Mouse (Mus musculus) gastrocnemius, adult 18-20 months (tissue): ENCODE measurements at regions not wholly inside any gene's neighbourhood (a gene's known extent, or its start where the extent isn't known, plus 50 kb on each side); places are given as distances from the start of the nearest gene placed in this dataset.
A peak's percentile ranks its signal among the peaks of the same experiment; 100 is the strongest.

ENCODE experiments used
- DNase-seq: peaks from one replicate; pipeline ENCODE4 v3.0.0; 2021; ENCODE audit warnings: low spot score

GRCm38 (mm10) chr1:13839619-13840308 is 2253.4 kb downstream of the 4930444P10Rik start:
- DNase-seq, result no peak

GRCm38 (mm10) chr1:13834860-13835840 is 2258.0 kb downstream of the 4930444P10Rik start:
- DNase-seq, result no peak

DNA sequence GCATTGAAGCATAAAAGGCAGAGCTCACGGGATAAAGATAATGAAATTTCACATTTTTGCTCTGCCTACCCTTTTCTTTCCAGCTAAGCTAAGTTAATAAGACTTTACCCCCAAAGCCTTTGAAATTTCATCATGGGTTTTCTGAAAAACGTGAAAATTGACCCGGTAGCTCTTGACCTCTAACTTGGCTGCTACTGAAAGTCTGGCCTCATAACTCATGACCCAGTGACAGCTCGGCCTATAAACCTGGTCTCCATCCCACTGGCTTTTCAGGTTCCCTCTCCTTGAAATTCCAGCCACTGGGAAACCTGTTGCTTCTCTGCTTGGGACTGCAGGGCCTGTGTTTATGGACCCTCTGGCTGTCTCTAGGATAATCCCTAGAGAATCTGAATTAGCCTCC is 2285.3 kb downstream of the 4930444P10Rik start:
- DNase-seq, result no peak

GRCm38 (mm10) chr1:13800460-13800859 is 2292.7 kb downstream of the 4930444P10Rik start:
- no peak for DNase-seq

DNA sequence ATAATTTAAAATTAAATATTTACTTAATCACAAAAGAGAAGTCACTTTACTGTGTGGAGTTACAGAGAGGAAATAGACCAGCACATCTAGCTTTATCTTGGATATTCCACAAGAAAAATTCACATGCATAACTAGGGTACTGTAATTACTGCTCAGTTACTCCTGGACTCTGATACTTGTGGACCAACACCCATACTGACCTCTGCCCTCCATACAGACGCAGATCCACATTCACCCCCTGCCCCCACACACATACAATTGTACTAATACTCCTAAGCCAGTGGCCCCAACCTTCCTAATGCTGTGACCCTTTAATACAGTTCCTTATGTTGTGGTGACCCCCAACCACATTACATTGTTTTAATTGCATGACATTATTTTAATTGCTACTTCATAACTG is 2294.3 kb downstream of the 4930444P10Rik start:
- no peak for DNase-seq

- DNase-seq, result no peak
Measured at GRCm38 (mm10) chr1:13795196-13795595, 2297.9 kb downstream of the 4930444P10Rik start.

DNA sequence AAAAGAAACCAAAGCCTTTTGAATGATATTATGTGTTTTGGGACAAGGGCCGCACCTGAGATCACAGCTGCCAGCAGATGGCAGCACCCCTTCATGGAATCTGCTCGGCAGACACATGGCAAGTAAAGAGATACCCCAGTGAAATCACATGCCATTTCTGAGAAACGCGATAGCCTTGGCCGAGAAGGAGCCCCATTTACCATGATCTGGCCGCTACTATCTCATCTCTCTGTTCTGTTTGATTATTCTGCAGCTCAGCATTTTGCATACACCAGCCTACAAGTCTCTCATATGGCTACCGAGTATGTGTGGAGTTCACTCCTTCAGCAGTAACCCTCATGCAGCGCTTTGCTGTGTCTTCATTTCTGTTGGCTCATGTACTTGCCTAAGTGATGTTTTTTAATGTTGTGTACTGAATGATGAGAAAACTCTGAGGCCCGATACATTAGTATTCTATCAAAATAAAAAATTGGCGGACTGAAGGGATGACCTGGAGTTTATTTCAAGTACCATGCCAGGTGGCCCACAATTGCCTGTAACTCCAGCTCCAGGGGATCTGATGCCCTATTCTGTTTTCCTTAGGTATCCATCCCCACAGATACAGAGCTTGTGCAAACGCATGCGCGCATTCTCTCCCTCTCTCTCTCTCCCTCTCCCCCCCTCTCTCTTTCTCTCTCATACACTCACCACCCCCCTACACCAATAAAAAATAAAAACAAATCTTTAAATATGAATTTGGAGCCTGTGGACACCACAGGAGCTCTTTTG is 2303.6 kb downstream of the 4930444P10Rik start:
- DNase-seq, result peak; percentile 80

- DNase-seq, result no peak
Measured at GRCm38 (mm10) chr1:13787016-13787415, 2306.1 kb downstream of the 4930444P10Rik start.

- DNase-seq, result peak; percentile 31
Measured at GRCm38 (mm10) chr1:13784396-13784795, 2308.7 kb downstream of the 4930444P10Rik start.

- DNase-seq, result no peak
Measured at GRCm38 (mm10) chr1:13782633-13783032, 2310.5 kb downstream of the 4930444P10Rik start.

DNA sequence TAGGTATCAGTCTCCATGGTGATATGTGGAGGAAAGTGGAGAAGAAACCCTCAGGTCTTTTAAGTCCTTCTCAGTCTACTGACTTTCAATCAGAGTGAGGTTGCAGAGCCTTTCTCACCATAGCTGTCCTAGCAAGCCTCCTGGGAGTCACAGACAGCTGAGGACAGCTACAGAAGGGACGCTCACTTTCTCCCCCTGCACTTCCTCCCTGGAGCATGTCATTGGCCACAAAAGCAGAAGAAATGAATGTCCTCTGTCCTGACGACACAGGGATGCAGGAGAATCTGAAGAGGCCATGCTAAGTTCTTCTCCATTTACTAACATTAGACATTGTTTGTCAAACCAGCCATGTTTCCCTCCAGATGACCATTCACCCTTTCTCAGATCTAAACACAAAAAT is 2321.0 kb downstream of the 4930444P10Rik start:
- DNase-seq, result no peak

DNA sequence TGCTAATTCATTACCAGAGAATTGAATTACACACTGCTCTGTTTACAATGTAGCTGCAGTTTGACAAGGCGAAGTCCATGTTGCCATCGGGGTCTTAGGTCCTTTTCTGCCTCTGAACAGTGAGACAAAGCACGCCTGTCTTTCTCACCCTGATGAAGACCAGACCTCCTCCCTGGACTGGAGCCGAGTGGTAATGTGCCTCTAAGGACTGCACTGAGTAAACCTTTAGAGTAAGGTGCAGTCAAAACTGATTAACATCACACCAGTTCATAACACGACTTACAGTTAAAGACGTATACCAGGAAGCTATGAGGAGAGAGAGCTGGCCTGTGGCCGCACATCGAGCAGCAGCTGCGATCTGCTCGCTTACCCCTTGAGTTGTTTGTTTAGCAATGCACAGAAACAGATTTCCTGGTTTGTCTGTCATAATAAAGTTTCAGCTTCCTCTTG is 2322.1 kb downstream of the 4930444P10Rik start:
- DNase-seq, result no peak

GRCm38 (mm10) chr1:13752479-13752878 is 2338.6 kb downstream of the A830018L16Rik start:
- DNase-seq, result no peak

GRCm38 (mm10) chr1:13751381-13751780 is 2337.5 kb downstream of the A830018L16Rik start:
- no peak for DNase-seq
